Mouse (Mus musculus) heart, embryonic 16.5 days (tissue): Measurements from ENCODE around the gene Asap2. TPM values are rescaled to one million over a fixed set of nuclear protein-coding genes. Genes with fewer than 3 reads are reported as not detected.

Source experiments
- ATAC-seq: fragments of 200-750 bp; cut with Nextera tagmentation; replicated peaks from 2 replicates; pipeline ENCODE4 v1.8.0; 2017; ENCODE audit warnings: moderate number of reproducible peaks; ENCODE audit not compliant: insufficient read depth, low FRiP score; ENCODE audit errors: extremely low read depth
- H3K27ac ChIP-seq: fragments of 300-500 bp; sonication (generic); 2 replicates; pipeline ENCODE4 v1.5.1; 2014; ENCODE audit warnings: mild to moderate bottlenecking, low read length, control low read depth, moderate library complexity
- H3K27me3 ChIP-seq: fragments of 300-500 bp; sonication (generic); 2 replicates; pipeline ENCODE4 v1.6.1; 2014; ENCODE audit warnings: low read length, mixed read lengths; ENCODE audit not compliant: control insufficient read depth, insufficient read depth
- H3K36me3 ChIP-seq: fragments of 300-500 bp; sonication (generic); 2 replicates; pipeline ENCODE4 v1.6.1; 2014; ENCODE audit not compliant: control insufficient read depth, insufficient read depth
- H3K4me1 ChIP-seq: fragments of 300-500 bp; sonication (generic); 2 replicates; pipeline ENCODE4 v1.6.1; 2014; ENCODE audit warnings: low read length, mixed read lengths; ENCODE audit not compliant: control insufficient read depth, insufficient read depth
- H3K4me2 ChIP-seq: fragments of 300-500 bp; sonication (generic); 2 replicates; pipeline ENCODE4 v1.6.1; 2014; ENCODE audit warnings: low read depth, mild to moderate bottlenecking, control low read depth, low read length
- H3K4me3 ChIP-seq: fragments of 300-500 bp; sonication (generic); 2 replicates; pipeline ENCODE4 v1.5.1; 2014; ENCODE audit warnings: mild to moderate bottlenecking, control low read depth, low read length
- H3K9ac ChIP-seq: fragments of 300-500 bp; sonication (generic); 2 replicates; pipeline ENCODE4 v1.6.1; 2014; ENCODE audit warnings: low read length, control low read depth
- H3K9me3 ChIP-seq: fragments of 300-500 bp; sonication (generic); replicated peaks from 2 replicates; pipeline ENCODE4 v1.6.1; 2016; ENCODE audit warnings: low read length; ENCODE audit not compliant: control insufficient read depth
- WGBS: fragments of 180-500 bp; shearing (Covaris S2); extraction: QIAGEN DNeasy Blood & Tissue Kit; methylation state at CpG from one replicate; pipeline ENCODE4 v1.1.7; 2014; 5-methylcytosine and 5-hydroxymethylcytosine counted together
- polyA plus RNA-seq: library from polyadenylated mRNA; unstranded; fragments of >200 nt; fragmentation: Nextera tagmentation; extraction: Ambion mirVana; gene quantifications from 2 replicates; pipeline ENCODE4 v1.2.1, GENCODE M21; 2015

Gene Asap2
- polyA plus RNA-seq, 1 experiment from 2014 or later, result 6.0 TPM

GRCm38 (mm10) chr12:21274446-21274845 lies 284.2 kb downstream of the Asap2 start:
- peaks cover 28% of the 10 kb centered on the region for H3K36me3 ChIP-seq
- WGBS, result 75% methylated on average over 7 of the region's 7 CpGs
- H3K4me3 ChIP-seq, result no peak overlapping the region
- no peaks in the 10 kb centered on the region for H3K4me1 ChIP-seq
- H3K27ac ChIP-seq, result no peak overlapping the region
- H3K27me3 ChIP-seq, result no peaks in the 10 kb centered on the region
- no peak for ATAC-seq
- H3K4me2 ChIP-seq, result no peak overlapping the region
- no peaks in the 10 kb centered on the region for H3K9me3 ChIP-seq
- no peak overlapping the region for H3K9ac ChIP-seq

GRCm38 (mm10) chr12:21277352-21277864 lies 287.1 kb downstream of the Asap2 start:
- Histone ChIP-seq H3K4me2 (no peak overlapping the region), H3K9me3 (no peaks in the 10 kb centered on the region), H3K4me1 (no peaks in the 10 kb centered on the region), H3K27me3 (no peaks in the 10 kb centered on the region), H3K4me3 (no peak overlapping the region), H3K36me3 (peaks cover 6% of the 10 kb centered on the region), H3K9ac (no peak overlapping the region), H3K27ac (no peak overlapping the region)
- 82% methylated on average over 1 of the region's 1 CpGs for WGBS
- no peak for ATAC-seq

- Histone ChIP-seq H3K4me3 (peak within 1 kb of the TSS; percentile 78), H3K9me3 (no peaks in the 10 kb centered on the region), H3K4me2 (peak within 1 kb of the TSS; percentile 91), H3K27me3 (no peaks in the 10 kb centered on the region), H3K9ac (peak within 1 kb of the TSS; percentile 91), H3K4me1 (peaks cover 20% of the 10 kb centered on the region), H3K36me3 (no peaks in the 10 kb centered on the region), H3K27ac (peak within 1 kb of the TSS; percentile 81)
- 51% methylated on average over 11 of the region's 11 CpGs for WGBS
- ATAC-seq, result no peak
These were observed 294.6 kb downstream of the Asap2 start, which contains the start of gene Cpsf3 for GRCm38 (mm10) chr12:21284761-21285441. Cpsf3 (plus strand) TSS chr12:21285391.

- ATAC-seq, result peak; percentile 80
- H3K9ac ChIP-seq, result peak overlapping the region; percentile 91
- H3K36me3 ChIP-seq, result no peaks in the 10 kb centered on the region
- H3K9me3 ChIP-seq, result no peaks in the 10 kb centered on the region
- peak overlapping the region; percentile 76 for H3K27ac ChIP-seq
- WGBS, result under 1% methylated on average over 47 of the region's 47 CpGs
- H3K4me3 ChIP-seq, result peak overlapping the region; percentile 78
- no peaks in the 10 kb centered on the region for H3K27me3 ChIP-seq
- H3K4me2 ChIP-seq, result peak overlapping the region; percentile 91
- H3K4me1 ChIP-seq, result peaks cover 20% of the 10 kb centered on the region
These were observed 295.4 kb downstream of the Asap2 start for GRCm38 (mm10) chr12:21285508-21286242.

- peak within 1 kb of the TSS; percentile 81 for H3K27ac ChIP-seq
- peaks cover 20% of the 10 kb centered on the region for H3K4me1 ChIP-seq
- H3K36me3 ChIP-seq, result peaks cover under 1% of the 10 kb centered on the region; the same call in 1 of the 2 replicates
- H3K9ac ChIP-seq, result peak within 1 kb of the TSS; percentile 91
- H3K4me2 ChIP-seq, result peak within 1 kb of the TSS; percentile 91
- peak; percentile 96 for ATAC-seq
- WGBS, result 0% methylated on average over 28 of the region's 28 CpGs
- peak within 1 kb of the TSS; percentile 78 for H3K4me3 ChIP-seq
- no peaks in the 10 kb centered on the region for H3K9me3 ChIP-seq
- H3K27me3 ChIP-seq, result no peaks in the 10 kb centered on the region
These were observed 296.0 kb downstream of the Asap2 start, which contains the start of gene Itgb1bp1 for GRCm38 (mm10) chr12:21286243-21286622. Itgb1bp1 (minus strand) TSS chr12:21286284.

- Histone ChIP-seq H3K27me3 (no peaks in the 10 kb centered on the region), H3K4me2 (peak overlapping the region; percentile 84), H3K4me1 (peaks cover 20% of the 10 kb centered on the region), H3K9ac (peak overlapping the region; percentile 90), H3K9me3 (no peaks in the 10 kb centered on the region), H3K27ac (peak overlapping the region; percentile 81), H3K4me3 (peak overlapping the region; percentile 78), H3K36me3 (peaks cover 8% of the 10 kb centered on the region)
- no peak for ATAC-seq
- WGBS, result 30% methylated on average over 18 of the region's 18 CpGs
These were observed 296.7 kb downstream of the Asap2 start for GRCm38 (mm10) chr12:21286712-21287650.

- Histone ChIP-seq H3K4me1 (peaks cover 20% of the 10 kb centered on the region), H3K9me3 (no peaks in the 10 kb centered on the region), H3K9ac (no peak overlapping the region), H3K4me2 (no peak overlapping the region), H3K27ac (peak overlapping the region; percentile 14; the same call in 1 of the 2 replicates), H3K27me3 (no peaks in the 10 kb centered on the region), H3K4me3 (no peak overlapping the region), H3K36me3 (peaks cover 21% of the 10 kb centered on the region)
- ATAC-seq, result no peak
- 64% methylated on average over 3 of the region's 3 CpGs for WGBS
These were observed 298.6 kb downstream of the Asap2 start for GRCm38 (mm10) chr12:21288716-21289395.

GRCm38 (mm10) chr12:21289651-21290050 lies 299.4 kb downstream of the Asap2 start:
- Histone ChIP-seq H3K9ac (no peak overlapping the region), H3K36me3 (peaks cover 29% of the 10 kb centered on the region), H3K4me3 (no peak overlapping the region), H3K9me3 (no peaks in the 10 kb centered on the region), H3K4me1 (peaks cover 20% of the 10 kb centered on the region), H3K27me3 (no peaks in the 10 kb centered on the region), H3K27ac (no peak overlapping the region; the same call in 1 of the 2 replicates), H3K4me2 (no peak overlapping the region)
- no peak for ATAC-seq
- WGBS, result 79% methylated on average over 6 of the region's 6 CpGs
